Mouse (Mus musculus) heart, adult 2 months (tissue): ENCODE results near the gene Allc.

ENCODE experiments used
- CTCF ChIP-seq: fragments of 200-600 bp; IDR thresholded peaks from 2 replicates; pipeline ENCODE4 v1.8.1; 2022; ENCODE audit warnings: antibody characterized with exemption, mild to moderate bottlenecking, moderate library complexity
- EP300 ChIP-seq: fragments of 200-500 bp; IDR thresholded peaks from 2 replicates; pipeline ENCODE4 v1.6.1; 2011; ENCODE audit warnings: low read depth, low read length, control low read depth; ENCODE audit not compliant: insufficient read depth
- POLR2A ChIP-seq: fragments of 200-500 bp; IDR thresholded peaks from 2 replicates; pipeline ENCODE4 v1.6.1; 2011; ENCODE audit warnings: mild to moderate bottlenecking, low read depth, low read length, control low read depth; ENCODE audit not compliant: insufficient read depth

- TF ChIP-seq CTCF = no peak
- TF ChIP-seq POLR2A = no peak
- no peak for TF ChIP-seq EP300
Observed at GRCm38 (mm10) chr12:28624251-28624650, 41.9 kb upstream of the Allc start.
